Mouse (Mus musculus) thymus, adult 2 months (tissue): Measurements from ENCODE around the gene Pitpnb.

Experiments
- CTCF ChIP-seq: fragments of 200-500 bp; IDR thresholded peaks from 2 replicates; pipeline ENCODE4 v1.5.1; 2012; ENCODE audit warnings: mild to moderate bottlenecking, control low read depth, low read length, moderate library complexity, borderline replicate concordance; ENCODE audit not compliant: control insufficient read depth, poor library complexity, insufficient read depth; ENCODE audit errors: extremely low read depth
- POLR2A ChIP-seq: fragments of 200-500 bp; IDR thresholded peaks from 2 replicates; pipeline ENCODE4 v1.6.1; 2012; ENCODE audit warnings: mild to moderate bottlenecking, low read length, control low read depth, moderate library complexity; ENCODE audit not compliant: control insufficient read depth, poor library complexity, insufficient read depth; ENCODE audit errors: extremely low read depth

DNA sequence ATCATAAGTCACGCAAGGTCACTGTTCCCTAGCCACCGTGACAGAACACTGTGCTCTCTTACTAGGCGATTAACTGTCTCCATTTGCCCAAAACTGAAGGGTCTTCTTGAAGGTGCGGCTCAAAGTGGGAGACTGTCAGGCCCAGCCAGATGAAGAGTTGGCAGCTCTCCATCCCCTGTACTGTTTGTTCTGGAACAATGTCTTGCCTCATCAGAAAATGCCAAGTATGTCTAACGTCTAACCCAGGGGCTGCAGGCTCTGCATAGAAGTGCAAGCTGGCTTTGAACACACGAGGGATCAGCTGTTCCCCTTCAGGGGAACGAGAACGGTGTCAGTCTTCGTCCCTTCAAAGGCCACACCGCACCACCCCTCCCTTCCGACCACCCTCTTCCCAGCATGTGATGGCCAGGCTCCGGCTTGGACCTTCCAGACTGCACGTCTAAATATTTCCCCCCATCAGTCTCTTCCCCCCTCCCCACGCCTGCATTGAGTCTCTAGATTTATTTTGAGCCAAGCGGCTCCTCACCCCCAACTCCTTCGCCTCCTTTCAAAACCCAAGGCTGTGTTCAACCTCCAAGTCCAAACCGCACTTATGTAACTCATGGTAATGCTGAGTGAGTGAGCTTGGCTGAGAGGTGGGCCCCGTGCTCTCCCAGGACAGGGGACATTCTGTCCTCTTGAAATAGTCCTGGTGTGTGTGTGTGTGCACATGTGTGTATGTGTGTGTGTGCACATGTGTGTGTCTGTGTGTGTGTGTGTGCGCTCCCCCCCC lies 71.5 kb downstream of the Pitpnb start:
- TF ChIP-seq POLR2A (no peak), CTCF (no peak)
